Mouse (Mus musculus) liver, embryonic 14.5 days (tissue): ENCODE measurements at regions not wholly inside any gene's neighbourhood (a gene's known extent, or its start where the extent isn't known, plus 50 kb on each side); places are given as distances from the start of the nearest gene placed in this dataset.

Experiments
- ATAC-seq: fragments of 200-750 bp; cut with Nextera tagmentation; 2 replicates; pipeline ENCODE4 v1.8.0; 2017; ENCODE audit warnings: moderate number of reproducible peaks, mild to moderate bottlenecking, moderate library complexity; ENCODE audit not compliant: insufficient read depth
- DNase-seq, 3 experiments: peaks; one replicate each; pipeline ENCODE4 v3.0.0-alpha.2; 2012 to 2013; ENCODE audit warnings: low read depth in 3 of 3, low spot score in 3 of 3
- H3K27ac ChIP-seq: fragments of 300-500 bp; sonication (generic); 2 replicates; pipeline ENCODE4 v1.5.1; 2014; ENCODE audit warnings: moderate library complexity, mild to moderate bottlenecking, control low read depth, inconsistent platforms
- H3K27me3 ChIP-seq: fragments of 300-500 bp; sonication (generic); 2 replicates; pipeline ENCODE4 v1.6.1; 2014; ENCODE audit warnings: mild to moderate bottlenecking, low read length, moderate library complexity; ENCODE audit not compliant: control insufficient read depth, insufficient read depth
- H3K36me3 ChIP-seq: fragments of 300-500 bp; sonication (generic); replicated peaks from 2 replicates; pipeline ENCODE4 v1.6.1; 2014; ENCODE audit warnings: low read depth; ENCODE audit not compliant: control insufficient read depth, insufficient read depth
- H3K4me1 ChIP-seq, 2 experiments: fragments of 200-500 bp in 1 of 2; fragments of 300-500 bp in 1 of 2; sonication (generic) in 1 of 2; replicated peaks; 2 replicates each; pipeline ENCODE4 v1.6.1; 2012 to 2014; ENCODE audit warnings: antibody characterized with exemption in 1 of 2, inconsistent platforms in 1 of 2, low read length in 1 of 2; ENCODE audit not compliant: control insufficient read depth in 2 of 2, insufficient read depth in 2 of 2
- H3K4me2 ChIP-seq: fragments of 300-500 bp; sonication (generic); 2 replicates; pipeline ENCODE4 v1.6.1; 2014; ENCODE audit warnings: low read depth, mild to moderate bottlenecking, control low read depth, moderate library complexity
- H3K4me3 ChIP-seq, 2 experiments: fragments of 200-500 bp in 1 of 2; fragments of 300-500 bp in 1 of 2; sonication (generic) in 1 of 2; 2 replicates each; pipeline ENCODE4 v1.5.1; 2012 to 2014; ENCODE audit warnings: low read depth in 2 of 2, low read length in 2 of 2, mild to moderate bottlenecking in 2 of 2, control low read depth in 1 of 2, inconsistent platforms in 1 of 2, moderate library complexity in 1 of 2; ENCODE audit not compliant: insufficient read depth in 1 of 2
- H3K9ac ChIP-seq: fragments of 300-500 bp; sonication (generic); replicated peaks from 2 replicates; pipeline ENCODE4 v1.6.1; 2014; ENCODE audit warnings: mild to moderate bottlenecking, control low read depth, moderate library complexity
- H3K9me3 ChIP-seq: fragments of 300-500 bp; sonication (generic); 2 replicates; pipeline ENCODE4 v1.6.1; 2016; ENCODE audit warnings: low read length, mixed read lengths; ENCODE audit not compliant: control insufficient read depth
- CTCF ChIP-seq: IDR thresholded peaks from 2 replicates; pipeline ENCODE4 v1.5.1; 2016; ENCODE audit warnings: antibody characterized with exemption, low read depth, control low read depth
- EP300 ChIP-seq: IDR thresholded peaks from 2 replicates; pipeline ENCODE4 v1.6.1; 2016; ENCODE audit warnings: antibody characterized with exemption, low read depth
- WGBS: fragments of 180-500 bp; shearing (Covaris S2); extraction: QIAGEN DNeasy Blood & Tissue Kit; methylation state at CpG from one replicate; pipeline ENCODE4 v1.1.7; 2014; ENCODE audit not compliant: insufficient replicate concordance; 5-methylcytosine and 5-hydroxymethylcytosine counted together

- no peak overlapping the region for H3K9ac ChIP-seq
Observed at GRCm38 (mm10) chr4:135632443-135632842, 53.6 kb upstream of the Ifnlr1 start.

GRCm38 (mm10) chr4:135629793-135630569 is 56.1 kb upstream of the Ifnlr1 start:
- no peaks in the 10 kb centered on the region for H3K36me3 ChIP-seq
- H3K4me3 ChIP-seq: no peak overlapping the region
- TF ChIP-seq CTCF (peak; percentile 41), EP300 (no peak)
- H3K27ac ChIP-seq: no peak overlapping the region
- H3K4me2 ChIP-seq: no peak overlapping the region
- no peaks in the 10 kb centered on the region for H3K9me3 ChIP-seq
- ATAC-seq (no peak), DNase-seq (no peak)
- H3K27me3 ChIP-seq: no peaks in the 10 kb centered on the region
- H3K9ac ChIP-seq: no peak overlapping the region
- WGBS: 76% methylated on average over 12 of the region's 12 CpGs
- peaks cover 0 to under 1% of the 10 kb centered on the region in 2 experiments; a peak in 2 of 4 replicates for H3K4me1 ChIP-seq

More at GRCm38 (mm10) chr4:135632443-135632842, 53.6 kb upstream of the Ifnlr1 start:
- Histone ChIP-seq H3K4me2 (no peak overlapping the region), H3K27me3 (no peaks in the 10 kb centered on the region), H3K4me3 (no peak overlapping the region), H3K36me3 (no peaks in the 10 kb centered on the region), H3K4me1 (no peaks in the 10 kb centered on the region; a peak in 1 of 4 replicates), H3K27ac (no peak overlapping the region), H3K9me3 (no peaks in the 10 kb centered on the region)
- DNase-seq (no peak), ATAC-seq (no peak)
- 90% methylated on average over 1 of the region's 1 CpGs for WGBS
- no peak for TF ChIP-seq CTCF
- TF ChIP-seq EP300: no peak

DNA sequence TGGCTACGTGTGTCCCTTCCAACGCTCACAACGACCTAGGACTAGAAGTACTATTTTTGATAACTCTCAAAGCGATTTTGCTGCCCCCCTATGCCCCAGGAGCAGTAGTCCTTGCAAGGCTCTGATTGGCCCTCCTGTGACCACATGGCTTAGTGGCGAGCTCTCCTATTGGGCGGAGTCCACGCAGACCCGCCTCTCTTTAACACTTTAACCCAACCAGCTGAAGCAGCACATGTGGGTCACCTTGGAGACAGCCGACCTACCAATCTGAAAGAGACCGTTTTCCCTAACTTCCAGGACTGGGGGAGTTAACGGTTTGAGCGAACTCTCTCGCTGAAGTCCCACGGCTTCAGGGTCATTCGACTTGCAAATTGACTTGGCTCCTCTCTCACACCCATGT is 53.0 kb upstream of the Grhl3 start:
- ATAC-seq: no peak
- Histone ChIP-seq H3K9ac (no peak overlapping the region), H3K4me2 (no peak overlapping the region), H3K27ac (no peak overlapping the region), H3K4me1 (peaks cover 32 to 34% of the 10 kb centered on the region in 2 experiments), H3K9me3 (no peaks in the 10 kb centered on the region), H3K36me3 (no peaks in the 10 kb centered on the region), H3K4me3 (no peak overlapping the region), H3K27me3 (no peaks in the 10 kb centered on the region)
- no peak for DNase-seq
- WGBS: 76% methylated on average over 15 of the region's 15 CpGs
- TF ChIP-seq EP300 (no peak), CTCF (no peak)

- TF ChIP-seq EP300 (peak; percentile 85), CTCF (0 out of 2 replicates have a peak, but pooled peaks have one; percentile 8)
- DNase-seq (peak; percentile 87 to 89 (median 89)), ATAC-seq (peak; percentile 97)
- Histone ChIP-seq H3K9me3 (no peaks in the 10 kb centered on the region), H3K27ac (peak overlapping the region; percentile 98), H3K27me3 (no peaks in the 10 kb centered on the region; the same call in 1 of the 2 replicates), H3K36me3 (no peaks in the 10 kb centered on the region), H3K9ac (peak overlapping the region; percentile 70), H3K4me2 (peak overlapping the region; percentile 73), H3K4me1 (peaks cover 36 to 38% of the 10 kb centered on the region in 2 experiments), H3K4me3 (peak overlapping the region; percentile 12 to 32)
- 19% methylated on average over 9 of the region's 9 CpGs for WGBS
Observed at GRCm38 (mm10) chr4:135623121-135623707, 49.8 kb upstream of the Grhl3 start.
